Mouse (Mus musculus) lung, adult 2 months (tissue): ENCODE measurements at regions not wholly inside any gene's neighbourhood (a gene's known extent, or its start where the extent isn't known, plus 50 kb on each side); places are given as distances from the start of the nearest gene placed in this dataset.
"Not testable (repeated sequence)": the region's sequence is repeated elsewhere in the genome, so short reads cannot be mapped to it uniquely, and the experiment has no call there.

Experiments used
- DNase-seq: peaks from one replicate; pipeline ENCODE4 v3.0.0; 2022
- H3K4me1 ChIP-seq: fragments of 200-500 bp; 2 replicates; pipeline ENCODE4 v1.6.1; 2011; ENCODE audit warnings: low read length; ENCODE audit not compliant: control insufficient read depth, insufficient read depth
- H3K4me3 ChIP-seq: fragments of 200-500 bp; replicated peaks from 2 replicates; pipeline ENCODE3; 2011; ENCODE audit warnings: low read depth, mild to moderate bottlenecking, control low read depth, low read length; ENCODE audit errors: extremely low read depth
- CTCF ChIP-seq: fragments of 200-500 bp; IDR thresholded peaks from 2 replicates; pipeline ENCODE4 v1.5.1; 2011; ENCODE audit warnings: mild to moderate bottlenecking, low read length, control low read depth; ENCODE audit not compliant: insufficient read depth
- POLR2A ChIP-seq: fragments of 200-500 bp; IDR thresholded peaks from 2 replicates; pipeline ENCODE4 v1.6.1; 2011; ENCODE audit warnings: low read depth, mild to moderate bottlenecking, control low read depth, low read length, borderline replicate concordance; ENCODE audit errors: extremely low read depth
- WGBS: fragments of 180-500 bp; shearing (Covaris S2); methylation state at CpG from one replicate; pipeline ENCODE4 v1.1.7; 2018; 5-methylcytosine and 5-hydroxymethylcytosine counted together

DNA sequence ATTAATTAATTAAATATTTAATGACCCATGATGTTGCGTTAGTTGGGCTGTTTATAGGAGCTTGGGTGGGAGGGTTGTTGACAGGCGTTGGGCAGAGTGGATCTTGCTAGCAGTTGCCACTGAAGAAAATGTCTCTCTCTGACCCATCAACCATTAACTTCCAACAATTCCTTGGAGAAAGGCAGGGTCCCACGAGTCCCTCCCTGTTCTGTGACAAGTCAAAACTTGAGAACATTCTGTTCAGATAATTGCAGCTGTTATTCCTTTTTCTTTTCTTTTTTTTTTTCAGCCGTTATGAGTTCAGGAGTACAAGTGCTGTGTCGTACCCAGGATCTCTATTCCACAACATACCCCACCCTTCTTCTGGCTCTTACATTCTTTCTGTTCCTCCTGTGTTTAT lies 59.8 kb upstream of the Tnfrsf21 start:
- TF ChIP-seq CTCF (no peak), POLR2A (no peak)
- DNase-seq: no peak
- 57% methylated on average over 5 of the region's 5 CpGs for WGBS
- Histone ChIP-seq H3K4me3 (no peak overlapping the region), H3K4me1 (no peaks in the 10 kb centered on the region)

DNA sequence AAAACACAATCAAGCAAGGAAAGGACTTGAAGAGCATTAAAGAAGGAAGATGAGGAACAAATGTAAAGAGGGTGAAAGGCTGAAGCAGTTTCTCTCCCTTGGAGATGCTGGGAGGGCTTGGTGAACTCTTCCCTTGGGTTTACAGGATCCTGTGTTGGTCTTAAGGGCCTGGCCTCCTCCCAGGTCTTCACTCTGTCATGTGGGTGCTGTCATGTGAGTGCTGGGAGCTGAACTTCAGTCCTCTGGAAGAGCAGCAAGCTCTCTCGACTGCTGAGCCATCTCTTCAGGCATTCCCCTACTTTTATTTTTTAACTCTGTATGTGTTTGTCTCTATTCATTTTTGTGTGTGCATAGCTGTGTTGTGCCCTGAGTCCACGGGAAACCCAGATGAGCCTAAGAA lies 61.6 kb upstream of the Tnfrsf21 start:
- DNase-seq: no peak
- no peaks in the 10 kb centered on the region for H3K4me1 ChIP-seq
- no peak overlapping the region for H3K4me3 ChIP-seq
- WGBS: 55% methylated on average over 2 of the region's 2 CpGs
- no peak for TF ChIP-seq CTCF

DNA sequence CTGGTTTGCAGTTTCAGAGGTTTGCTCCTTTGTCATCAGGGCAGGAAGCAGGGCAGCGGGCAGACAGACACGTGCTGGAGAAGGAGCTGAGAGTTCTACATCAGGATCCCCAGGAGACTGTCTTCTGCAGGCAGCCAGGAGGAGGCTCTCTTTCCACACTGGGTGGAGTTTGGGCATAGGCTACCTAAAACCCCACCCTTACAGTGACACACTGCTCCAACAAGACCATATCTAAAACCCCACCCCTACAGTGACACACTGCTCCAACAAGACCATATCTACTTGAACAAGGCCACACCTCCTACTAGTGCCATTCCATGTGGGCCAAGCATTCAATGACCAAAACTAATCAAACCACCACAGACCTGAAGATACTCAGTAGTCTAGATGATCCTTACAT lies 68.0 kb upstream of the Cd2ap start:
- Histone ChIP-seq H3K4me3 (no peak overlapping the region), H3K4me1 (peaks cover 3% of the 10 kb centered on the region; the same call in 1 of the 2 replicates)
- DNase-seq: no peak
- 66% methylated on average over 2 of the region's 2 CpGs for WGBS
- TF ChIP-seq CTCF: no peak
- TF ChIP-seq POLR2A: no peak

DNA sequence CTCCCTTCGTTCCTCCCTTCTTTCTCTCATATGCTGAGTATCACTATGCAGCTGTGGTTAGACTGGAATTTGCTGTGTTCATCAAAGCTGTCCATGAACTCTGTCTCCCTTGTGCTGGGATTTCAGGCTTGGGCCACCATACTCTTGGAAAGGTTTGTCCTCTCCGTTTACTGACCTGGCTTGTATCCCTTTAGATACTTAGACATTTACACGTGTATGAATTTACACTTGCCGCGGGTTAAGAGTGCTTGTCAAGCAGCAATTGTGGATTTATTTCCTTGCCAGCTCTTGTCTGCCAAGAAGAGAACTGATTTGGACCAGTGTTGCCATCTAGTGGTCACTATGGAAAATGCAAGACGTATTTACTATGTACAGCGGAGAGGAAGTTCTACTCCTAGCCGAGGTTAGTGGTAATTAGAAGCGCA lies 66.8 kb upstream of the Cd2ap start:
- H3K4me3 ChIP-seq: no peak overlapping the region
- DNase-seq: peak; percentile 54
- H3K4me1 ChIP-seq: peaks cover 6% of the 10 kb centered on the region
- 1% methylated on average over 9 of the region's 9 CpGs for WGBS
- TF ChIP-seq CTCF: peak; percentile 26; the same call in 1 of the 2 replicates
- no peak for TF ChIP-seq POLR2A

DNA sequence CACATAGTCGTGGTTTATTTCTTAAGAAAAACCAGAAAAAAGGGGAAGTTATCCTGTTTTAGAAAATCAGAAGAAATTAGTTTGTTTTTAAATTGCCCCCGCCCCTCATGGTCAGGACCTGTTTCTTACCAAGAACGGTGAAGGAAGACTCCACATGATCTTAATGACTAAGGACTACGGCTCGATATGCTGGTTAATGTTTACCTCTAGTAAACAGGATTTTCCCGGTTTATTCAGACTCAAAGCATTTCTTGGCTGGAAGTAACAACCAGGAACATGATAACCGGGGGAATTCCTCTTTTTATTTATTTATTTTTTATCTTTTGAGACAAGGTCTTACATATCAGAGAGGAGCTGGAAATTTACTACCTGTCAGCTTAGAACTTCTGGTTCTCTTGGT lies 63.0 kb upstream of the Cd2ap start:
- TF ChIP-seq POLR2A (no peak), CTCF (no peak)
- no peak for DNase-seq
- 23% methylated on average over 7 of the region's 7 CpGs for WGBS
- H3K4me1 ChIP-seq: peaks cover 6% of the 10 kb centered on the region
- H3K4me3 ChIP-seq: no peak overlapping the region

DNA sequence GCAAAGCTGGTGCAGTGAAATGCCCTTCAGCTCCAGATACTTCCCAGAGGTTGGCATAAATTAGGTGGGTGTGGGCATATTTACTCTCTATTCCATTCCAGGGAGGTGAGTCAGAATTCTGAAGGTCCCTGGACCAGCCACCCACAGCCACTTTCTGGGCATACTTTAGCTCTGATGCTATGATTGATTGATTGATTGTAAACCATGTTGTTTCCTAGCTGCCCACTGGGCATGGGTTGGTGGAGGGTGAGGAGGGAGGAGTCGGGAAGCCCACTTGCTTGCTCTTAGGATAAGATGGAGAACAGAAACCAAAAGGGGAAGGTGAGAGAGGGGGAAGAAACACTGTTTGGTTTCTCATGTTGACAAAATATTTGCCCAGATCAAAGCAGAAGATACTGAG lies 62.1 kb upstream of the Cd2ap start:
- WGBS: 24% methylated on average over 1 of the region's 1 CpGs
- DNase-seq: peak; percentile 10

DNA sequence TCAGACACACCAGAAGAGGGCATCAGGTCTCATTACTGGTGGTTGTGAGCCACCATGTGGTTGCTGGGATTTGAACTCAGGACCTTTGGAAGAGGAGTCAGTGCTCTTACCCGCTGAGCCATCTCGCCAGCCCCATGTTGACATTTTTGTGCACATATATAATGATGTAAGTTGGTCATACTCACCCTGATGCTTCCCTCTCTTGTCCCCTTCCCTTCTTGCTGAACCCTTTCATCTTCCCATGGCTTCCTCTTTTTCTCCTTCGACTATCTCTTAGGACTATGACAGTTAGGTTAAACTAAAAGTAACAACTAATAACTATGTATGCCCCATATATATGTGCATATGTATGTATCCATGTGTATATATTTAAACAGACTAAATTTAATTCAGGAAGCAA lies 61.0 kb upstream of the Cd2ap start:
- DNase-seq, H3K4me1 ChIP-seq, H3K4me3 ChIP-seq: not testable (repeated sequence)
- 84% methylated on average over 3 of the region's 3 CpGs for WGBS

More for the DNA sequence above, 62.1 kb upstream of the Cd2ap start:
- peaks cover 6% of the 10 kb centered on the region for H3K4me1 ChIP-seq
- H3K4me3 ChIP-seq: no peak overlapping the region
- TF ChIP-seq POLR2A: no peak
- no peak for TF ChIP-seq CTCF

DNA sequence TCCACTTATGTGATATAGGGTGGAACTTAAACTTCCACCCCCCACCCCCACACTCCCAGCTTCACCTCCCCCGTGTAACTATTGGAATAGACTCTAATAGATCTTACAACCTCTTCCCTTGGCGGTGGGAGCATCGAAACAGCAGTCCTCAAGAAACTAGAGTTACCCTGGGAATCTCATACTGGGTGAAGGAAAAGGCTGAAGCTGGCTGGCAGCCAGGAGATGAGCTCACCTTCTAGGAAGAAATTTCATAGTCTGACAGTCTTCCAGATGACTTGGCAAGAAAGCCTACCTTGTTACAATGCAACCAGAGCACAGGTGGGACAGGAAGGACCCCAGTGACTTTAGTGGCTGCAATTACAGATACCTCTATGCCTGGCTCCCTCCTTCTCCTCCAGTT lies 57.6 kb upstream of the Cd2ap start:
- DNase-seq: no peak
- Histone ChIP-seq H3K4me1 (peaks cover 3% of the 10 kb centered on the region; the same call in 1 of the 2 replicates), H3K4me3 (no peak overlapping the region)
- TF ChIP-seq POLR2A (no peak), CTCF (no peak)
- 69% methylated on average over 3 of the region's 3 CpGs for WGBS

DNA sequence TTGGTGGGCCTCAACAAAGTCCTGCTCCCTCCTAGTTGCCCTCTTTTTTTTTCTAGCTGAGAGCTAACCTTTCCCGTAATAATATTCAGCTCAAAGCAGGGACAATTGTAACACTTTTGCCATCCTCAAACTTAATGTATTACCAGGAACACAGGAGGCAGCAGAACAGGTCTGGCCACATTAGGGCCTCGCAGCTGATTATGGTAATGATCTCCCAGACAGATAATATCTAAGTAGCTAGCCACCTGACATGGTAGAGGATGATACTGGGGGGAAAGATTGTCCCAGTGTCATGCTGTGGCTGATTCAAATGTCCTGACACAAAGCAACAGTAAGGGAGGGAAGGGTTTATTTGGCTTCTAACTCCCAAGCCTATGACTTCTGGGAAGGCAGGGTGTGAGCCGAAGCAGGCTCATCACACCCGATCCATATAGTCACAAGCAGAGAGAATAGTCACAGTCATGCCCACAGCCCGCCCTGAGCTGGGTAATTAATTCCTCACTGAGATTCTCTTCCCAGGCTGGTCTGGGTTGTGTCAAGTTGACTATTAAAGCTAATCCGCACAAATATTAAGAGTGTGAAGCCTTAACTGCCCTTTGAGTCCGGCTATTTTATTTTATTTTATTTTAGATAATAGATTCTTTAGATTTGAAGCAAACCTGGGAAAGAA lies 57.0 kb upstream of the Cd2ap start:
- no peak overlapping the region for H3K4me3 ChIP-seq
- TF ChIP-seq POLR2A (no peak), CTCF (no peak)
- 76% methylated on average over 7 of the region's 7 CpGs for WGBS
- H3K4me1 ChIP-seq: no peaks in the 10 kb centered on the region
- DNase-seq: no peak

DNA sequence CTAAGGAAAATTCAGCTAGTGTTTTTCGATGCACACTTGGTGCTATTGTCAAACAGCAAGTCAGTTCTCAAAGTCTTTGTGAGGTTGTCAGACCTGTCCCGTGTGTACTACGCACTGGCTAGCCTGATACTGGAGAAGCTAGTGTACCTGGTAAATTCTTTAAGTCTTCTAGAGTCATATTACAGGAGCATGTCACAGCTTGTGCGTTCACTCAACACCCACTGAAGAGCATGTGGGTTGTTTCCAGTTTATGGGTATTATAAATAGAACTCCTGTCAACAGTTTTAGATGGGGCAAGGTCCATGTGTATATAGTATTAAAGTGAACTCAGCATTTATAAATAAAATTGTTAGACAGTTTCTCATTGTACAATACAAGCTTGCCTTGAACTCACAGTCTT lies 50.9 kb upstream of the Cd2ap start:
- TF ChIP-seq POLR2A (no peak), CTCF (no peak)
- 80% methylated on average over 4 of the region's 4 CpGs for WGBS
- Histone ChIP-seq H3K4me1 (no peaks in the 10 kb centered on the region), H3K4me3 (no peak overlapping the region)
- no peak for DNase-seq
